Mouse (Mus musculus) right cerebral cortex, adult 18-20 months (tissue): ENCODE measurements at regions not wholly inside any gene's neighbourhood (a gene's known extent, or its start where the extent isn't known, plus 50 kb on each side); places are given as distances from the start of the nearest gene placed in this dataset.

Experiments
- DNase-seq: peaks from one replicate; pipeline ENCODE4 v3.0.0; 2022; ENCODE audit warnings: mixed read lengths

DNA sequence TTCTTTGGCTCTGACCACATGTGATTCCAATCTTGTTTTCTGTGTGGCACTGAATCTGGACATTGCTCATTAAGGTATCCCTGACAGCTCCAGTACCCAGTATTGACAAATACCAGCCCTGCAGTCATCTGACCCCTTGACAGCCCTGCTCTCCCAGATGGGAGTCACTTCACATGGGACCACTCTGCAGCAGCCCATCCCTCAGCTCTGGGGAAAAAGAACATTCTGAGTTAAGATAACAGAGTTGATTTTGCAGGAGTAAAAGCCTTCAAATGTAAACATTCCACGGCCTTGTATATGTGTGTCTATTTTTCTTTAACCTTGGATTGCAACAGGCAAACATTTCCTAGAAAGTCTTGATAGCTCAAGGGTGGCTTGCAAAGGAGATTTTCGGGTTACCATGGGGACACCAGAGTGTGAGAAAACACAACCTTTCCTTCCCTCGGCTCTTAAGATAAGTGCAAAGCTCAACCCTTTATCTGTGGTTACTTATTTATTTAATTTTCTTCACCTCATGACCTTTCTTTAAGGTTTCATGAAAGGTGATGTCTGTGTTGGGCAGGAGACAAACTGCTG is 444.4 kb upstream of the Sox11 start:
- DNase-seq = no peak

DNA sequence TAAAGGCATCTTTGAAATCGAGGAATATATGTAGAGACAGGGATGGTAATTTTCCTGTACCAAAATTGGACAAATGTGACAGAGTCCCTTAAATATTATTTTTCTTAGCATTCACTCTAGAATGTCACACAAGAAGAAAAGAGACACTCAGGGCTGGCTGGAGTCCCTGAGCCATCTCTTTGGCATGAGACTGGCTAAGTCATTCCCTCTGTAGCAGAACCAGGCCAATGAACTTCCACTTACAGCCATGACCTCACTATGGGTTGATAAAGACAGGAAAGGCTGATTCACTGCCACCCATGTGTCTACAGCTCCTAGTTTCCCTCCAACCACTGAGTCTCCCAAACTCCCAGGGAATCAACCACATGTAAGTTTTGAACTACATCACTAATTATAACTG is 438.4 kb upstream of the Sox11 start:
- DNase-seq = no peak

DNA sequence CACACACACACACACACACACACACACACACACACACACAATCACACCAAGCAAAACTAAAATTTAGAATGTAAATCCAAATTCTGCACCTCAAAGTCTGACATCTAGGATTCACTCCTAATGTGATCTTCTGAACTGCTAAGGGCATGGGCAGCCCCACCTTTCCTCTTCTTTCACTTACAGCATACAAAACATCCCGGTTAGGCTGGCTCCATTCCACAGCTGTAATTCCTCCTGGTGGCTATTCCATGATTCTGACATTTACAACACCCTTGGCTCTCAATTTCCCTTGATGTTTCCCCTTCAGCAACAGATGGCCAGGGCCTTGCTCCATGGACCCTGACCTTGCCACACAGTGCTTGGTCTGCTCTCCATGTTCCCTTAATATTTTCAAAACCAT is 423.6 kb upstream of the Sox11 start:
- DNase-seq = no peak

DNA sequence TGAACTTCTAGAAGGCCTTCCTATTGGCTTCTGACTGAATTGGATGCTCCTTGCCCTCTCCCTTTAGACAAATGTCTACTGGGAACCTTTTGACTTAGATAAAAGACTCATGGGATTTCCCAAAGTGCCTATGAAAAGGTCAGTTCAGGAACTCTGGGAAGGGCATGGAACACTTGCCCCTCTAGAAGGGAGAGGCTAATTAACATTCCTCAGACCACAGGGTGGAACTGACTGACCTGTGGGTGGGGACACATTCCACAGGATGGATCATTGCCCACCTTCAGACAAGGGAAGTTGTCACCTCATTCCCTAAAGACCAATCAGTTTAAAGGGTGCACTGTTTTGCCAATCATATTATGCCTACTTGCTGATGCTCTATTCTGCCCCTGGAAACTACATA is 416.6 kb upstream of the Sox11 start:
- DNase-seq = no peak

DNA sequence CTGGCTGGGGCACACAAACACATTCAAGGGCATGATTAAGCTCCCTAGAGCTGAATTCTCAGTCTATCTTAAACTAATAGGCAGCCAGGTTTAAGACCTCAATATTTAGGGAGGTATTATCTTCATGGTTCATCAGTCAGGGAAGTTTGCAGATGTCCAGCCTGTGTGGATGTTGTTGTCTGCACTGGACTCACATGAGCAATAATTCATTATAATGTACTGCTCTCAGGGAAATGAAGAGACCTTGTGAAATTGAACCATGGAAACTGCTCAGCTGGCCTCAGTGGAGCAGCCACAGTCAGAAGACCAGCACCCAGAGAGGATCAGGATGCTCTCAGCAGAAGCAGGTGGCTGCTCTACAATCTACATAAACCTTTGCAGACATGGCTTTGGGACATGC is 415.3 kb upstream of the Sox11 start:
- no peak for DNase-seq

DNA sequence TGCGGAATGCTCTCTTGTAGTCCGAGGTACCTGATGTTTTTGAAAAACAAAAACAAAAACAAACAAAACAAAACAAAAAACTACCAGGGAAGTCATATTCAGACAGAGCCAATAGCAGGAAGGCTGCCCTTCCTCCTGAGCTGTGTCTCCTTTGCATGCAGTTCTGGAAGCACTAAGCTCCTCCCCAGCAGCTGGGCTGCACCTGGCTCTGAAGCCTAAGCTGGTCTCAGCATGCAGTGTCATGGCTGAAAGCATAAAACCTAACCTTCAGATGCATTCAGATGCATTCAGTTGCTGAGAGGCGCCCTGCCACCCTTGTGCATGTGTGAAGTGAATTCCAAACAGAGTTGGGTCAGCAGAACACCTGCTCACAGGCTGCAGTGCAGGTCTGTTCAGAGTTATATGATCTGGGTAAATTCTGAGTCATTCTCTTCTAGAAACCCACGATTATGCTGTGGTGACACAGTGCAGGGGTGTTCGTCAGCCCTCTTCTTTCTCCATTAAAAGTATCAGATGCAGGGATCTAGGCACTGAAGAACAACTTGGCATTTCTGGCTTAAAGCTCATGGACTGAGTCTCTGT is 382.3 kb upstream of the Sox11 start:
- no peak for DNase-seq

DNA sequence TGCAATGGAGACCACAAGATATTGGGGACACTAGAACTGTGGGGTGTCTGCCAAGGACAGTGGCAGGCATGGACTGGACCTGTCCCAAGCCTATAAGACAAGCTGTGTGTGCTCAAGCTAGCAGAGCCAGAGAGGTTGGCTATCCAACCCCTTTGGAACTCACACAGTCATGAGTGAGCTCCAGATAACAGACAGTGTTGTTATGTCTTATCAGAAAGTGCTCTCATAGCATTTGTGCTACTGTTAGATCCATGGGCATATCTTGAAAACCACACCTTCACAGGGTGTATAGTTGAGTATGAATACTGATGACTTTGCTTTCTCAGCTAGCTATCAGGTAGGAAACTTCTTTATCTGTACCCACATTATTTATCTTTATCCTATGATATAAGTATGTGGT is 338.1 kb upstream of the Sox11 start:
- DNase-seq = no peak

DNA sequence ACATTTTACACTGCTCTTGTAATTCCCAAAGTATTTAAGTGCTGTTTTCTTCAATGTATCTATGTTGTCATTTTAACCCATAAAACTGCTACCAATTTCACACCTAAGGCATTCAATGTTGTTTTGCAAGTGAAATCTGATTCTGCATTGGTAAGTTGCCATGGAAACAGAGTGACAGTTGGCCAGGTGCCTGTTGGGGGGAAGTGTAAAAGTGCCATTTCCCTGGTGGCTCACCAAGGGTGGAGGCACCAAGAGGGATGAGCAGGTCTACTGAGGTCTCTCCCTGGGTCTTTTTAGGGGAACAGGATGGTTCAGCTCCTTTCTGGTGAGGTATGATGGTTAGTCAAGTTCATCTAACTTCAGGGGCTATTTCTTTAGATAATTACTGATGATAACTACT is 331.0 kb upstream of the Sox11 start:
- DNase-seq = no peak

DNA sequence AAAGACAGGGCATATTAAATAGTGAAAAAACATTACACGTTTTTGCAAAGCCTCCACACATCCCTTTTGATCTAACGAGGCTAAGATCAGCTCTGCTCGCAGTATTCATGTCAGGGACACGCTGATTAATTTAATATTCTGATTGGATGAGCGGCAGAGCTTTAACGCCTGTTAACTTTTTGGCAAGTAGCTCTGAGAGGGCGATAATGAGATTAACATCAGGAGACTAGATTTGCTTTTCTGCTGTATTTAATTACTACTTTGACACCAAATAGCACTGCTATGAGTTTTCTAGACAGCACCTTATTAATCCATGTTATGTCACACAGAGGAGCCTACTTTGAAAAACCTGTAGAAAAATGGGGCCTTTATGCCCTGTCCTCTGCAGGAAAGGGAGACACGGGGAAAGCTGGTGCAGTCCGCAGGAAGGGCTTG is 328.3 kb upstream of the Sox11 start:
- no peak for DNase-seq

DNA sequence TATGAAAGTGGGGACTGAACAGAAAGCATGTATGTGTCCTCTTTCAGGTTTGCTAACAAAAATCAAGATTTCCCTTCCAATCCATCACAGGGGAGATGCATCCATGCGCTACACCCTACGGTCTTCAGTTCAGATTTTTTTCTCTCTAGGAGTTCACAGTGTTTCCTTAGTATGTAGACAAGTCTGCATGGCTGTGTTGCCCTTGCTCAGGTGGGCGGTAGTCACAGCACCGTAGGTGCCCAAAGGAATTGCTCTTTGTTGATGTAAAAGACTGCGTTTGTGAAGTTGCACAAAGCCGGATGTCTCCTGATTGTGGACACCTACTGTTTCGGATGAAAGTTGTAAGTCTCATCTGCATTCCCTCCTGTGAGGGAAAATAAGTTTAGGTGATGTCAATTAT is 327.8 kb upstream of the Sox11 start:
- DNase-seq = no peak

DNA sequence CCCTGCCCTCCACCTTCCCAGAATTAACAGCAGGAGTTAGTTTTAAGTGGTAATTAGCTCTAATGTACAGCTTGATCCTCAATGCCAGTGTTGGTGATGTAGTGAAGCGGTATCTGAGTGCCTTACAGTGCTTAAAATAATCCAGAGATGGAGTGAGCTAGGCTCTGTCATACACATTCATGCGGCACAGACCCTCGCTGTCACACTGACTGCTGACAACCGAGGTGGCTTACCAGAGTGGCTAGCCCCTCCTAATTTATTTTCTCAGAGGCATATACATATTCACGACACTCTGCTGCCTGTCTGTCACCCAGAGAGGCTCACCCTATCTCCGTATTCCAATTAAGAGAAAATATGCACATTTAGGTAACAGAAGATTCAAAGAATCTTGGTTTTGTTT is 327.2 kb upstream of the Sox11 start:
- no peak for DNase-seq

DNA sequence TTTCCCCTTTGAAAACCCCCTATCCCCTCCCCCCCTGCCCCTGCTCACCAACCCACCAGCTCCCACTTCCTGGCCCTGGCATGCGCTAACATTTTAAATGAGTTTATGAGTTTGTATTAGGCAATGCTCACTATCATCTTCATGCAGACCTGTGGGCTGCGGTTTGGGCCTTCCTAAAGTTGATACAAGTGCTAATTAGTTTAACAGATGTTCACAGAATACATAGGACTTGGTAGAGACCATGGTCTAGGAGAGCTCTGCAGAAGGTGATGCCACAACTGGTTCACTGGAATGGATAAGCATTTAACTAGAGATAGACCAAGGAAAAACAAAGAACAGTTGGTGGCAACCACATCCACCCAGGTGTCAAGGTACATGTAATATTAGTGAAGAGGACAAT is 324.1 kb upstream of the Sox11 start:
- no peak for DNase-seq

DNA sequence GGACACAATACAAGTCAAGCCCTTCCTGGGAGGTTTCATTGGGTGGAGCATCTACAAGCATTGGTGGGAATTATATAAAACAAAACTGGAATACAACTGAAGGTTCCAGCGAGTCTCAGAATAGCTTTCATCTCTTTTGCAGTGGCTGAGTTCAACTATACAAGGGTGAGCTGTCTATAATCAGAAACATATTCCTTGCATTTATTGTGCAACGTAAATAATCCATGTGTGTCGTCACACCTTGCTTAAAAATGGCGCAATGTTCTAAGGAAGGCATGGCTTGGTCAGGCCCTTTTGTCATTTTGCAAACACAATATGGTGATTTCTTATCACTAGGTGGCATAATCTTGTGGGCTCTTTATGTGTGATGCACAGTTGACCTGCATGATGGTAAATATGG is 320.8 kb upstream of the Sox11 start:
- no peak for DNase-seq

DNA sequence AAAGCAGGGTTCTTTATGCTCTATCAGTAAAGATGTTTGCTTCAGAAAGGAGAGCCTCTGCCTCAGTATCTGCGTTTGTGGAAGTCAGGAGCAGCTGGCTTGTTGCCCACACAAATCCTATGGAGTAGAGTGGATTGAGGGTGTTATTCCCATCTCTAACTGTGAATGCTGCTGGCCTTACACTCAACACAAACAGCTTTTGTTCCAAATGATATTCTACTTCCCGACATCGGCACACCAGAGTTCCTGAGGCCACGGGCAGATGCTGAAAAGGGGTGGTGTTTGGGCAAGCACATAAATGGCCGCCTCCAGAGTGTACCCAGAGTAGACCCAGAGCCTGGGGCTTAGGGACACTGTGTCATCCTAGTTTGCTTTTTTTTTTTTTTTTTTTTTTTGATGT is 320.3 kb upstream of the Sox11 start:
- no peak for DNase-seq

DNA sequence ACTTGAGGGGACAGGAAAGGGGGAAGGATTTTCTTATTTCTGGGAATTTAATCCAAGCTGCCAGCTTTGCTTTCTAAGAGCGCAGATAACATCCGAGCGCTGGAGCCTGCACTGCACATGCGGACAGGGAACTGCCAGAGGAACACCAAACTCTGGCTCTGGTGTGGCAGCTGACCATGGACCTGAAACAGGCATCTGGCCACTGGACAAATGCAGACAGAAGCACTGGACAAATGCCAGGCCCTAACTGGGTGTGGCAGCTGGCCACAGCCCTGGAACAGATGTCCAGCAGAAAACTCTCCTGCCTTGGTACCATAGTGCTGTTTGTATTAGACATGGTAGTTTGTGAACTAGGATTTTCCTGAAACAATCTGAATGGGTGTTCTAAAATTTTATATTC is 315.2 kb upstream of the Sox11 start:
- no peak for DNase-seq

DNA sequence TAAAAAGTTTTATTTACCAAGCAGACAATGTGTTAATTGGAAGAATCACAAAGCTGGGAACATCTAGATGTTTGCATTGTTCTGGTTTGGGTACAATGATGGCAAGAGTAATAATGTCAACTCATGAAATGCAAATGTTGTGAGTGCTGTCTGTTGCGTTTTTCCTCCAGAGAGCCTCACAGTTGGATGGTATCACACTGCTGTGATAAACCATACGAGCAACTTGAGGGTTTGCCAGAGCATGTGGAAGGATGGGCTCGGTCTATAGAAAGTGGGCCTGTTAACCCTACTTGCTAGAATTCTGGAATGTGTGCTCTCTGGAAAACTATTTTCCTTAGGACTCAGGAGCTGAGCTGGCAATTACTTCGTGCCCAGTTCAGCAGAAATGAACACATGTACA is 311.2 kb upstream of the Sox11 start:
- DNase-seq = no peak

DNA sequence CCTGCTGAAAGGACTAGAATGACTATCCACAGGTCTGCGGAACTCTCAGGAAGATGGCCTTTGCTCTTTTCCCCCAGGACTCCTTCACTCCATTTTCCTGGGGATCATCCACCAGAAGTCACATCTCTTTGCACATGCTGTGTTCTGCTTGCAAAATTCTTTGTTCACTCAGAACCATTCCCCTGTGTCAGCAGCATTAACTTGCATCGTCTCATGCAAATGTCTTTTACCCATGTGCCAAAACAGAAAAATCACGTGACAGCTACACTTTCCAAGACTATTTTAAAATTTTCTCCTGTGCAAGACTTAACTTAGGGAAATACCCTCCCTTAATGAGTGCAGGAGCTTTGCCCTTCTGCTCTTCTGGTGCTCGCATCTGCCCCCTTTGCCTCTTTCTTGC is 306.2 kb upstream of the Sox11 start:
- DNase-seq = no peak

DNA sequence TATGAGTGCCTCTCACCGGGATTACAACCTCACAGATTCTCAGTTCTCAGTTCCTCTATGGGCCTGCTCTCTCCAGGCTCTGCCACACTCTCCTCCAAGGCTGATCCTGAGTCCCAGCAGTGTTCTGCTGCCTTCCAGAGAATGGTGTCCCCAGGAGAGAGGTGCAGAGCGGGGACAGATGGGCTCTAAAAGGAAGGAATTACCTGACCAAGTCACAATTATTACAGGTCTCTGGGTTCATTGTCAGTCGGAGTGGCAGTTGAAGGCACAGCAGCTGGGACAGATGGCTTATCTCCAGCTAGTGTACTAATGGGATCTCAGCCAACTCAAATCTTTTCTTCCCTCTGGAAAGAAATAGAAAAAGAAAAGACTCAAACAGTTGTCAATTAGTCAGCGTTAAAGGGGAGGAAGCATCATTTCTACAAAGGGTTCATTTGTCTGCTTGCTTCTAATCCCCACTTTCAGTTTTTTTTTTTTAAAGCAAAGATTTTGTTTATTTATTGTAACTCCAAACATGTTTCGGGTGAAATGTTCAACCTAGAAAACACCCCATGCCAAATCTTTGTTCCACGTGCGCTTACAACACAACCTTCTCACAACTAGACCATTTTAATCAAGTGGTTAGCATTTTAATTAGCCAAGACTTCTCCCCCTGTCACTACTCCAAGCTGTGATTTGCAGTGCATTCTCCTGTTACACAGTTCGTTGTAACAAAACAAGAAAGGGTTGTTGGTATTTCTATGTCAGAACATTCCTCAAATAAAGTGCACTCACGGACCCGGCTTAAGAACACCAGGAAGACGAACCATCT is 304.3 kb upstream of the Sox11 start:
- no peak for DNase-seq

DNA sequence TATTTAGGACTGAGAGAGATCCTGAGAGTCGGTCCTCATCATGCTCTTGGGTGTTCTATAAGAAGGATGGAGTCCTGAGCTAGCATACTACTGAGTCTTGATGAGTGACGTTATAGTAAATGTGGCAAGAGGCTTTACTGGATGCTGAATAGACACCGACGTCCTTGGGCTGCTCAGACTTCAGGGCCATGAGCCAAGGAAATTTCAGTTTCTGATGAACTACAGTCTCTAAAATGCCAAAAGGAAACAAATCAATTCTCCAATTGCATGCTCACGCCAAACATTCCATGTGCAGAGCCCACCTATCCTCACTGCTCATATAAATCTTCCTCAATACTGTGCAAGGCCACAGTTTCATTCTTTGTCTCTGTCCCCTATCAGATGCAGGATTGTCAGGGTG is 277.2 kb upstream of the Sox11 start:
- DNase-seq = no peak

DNA sequence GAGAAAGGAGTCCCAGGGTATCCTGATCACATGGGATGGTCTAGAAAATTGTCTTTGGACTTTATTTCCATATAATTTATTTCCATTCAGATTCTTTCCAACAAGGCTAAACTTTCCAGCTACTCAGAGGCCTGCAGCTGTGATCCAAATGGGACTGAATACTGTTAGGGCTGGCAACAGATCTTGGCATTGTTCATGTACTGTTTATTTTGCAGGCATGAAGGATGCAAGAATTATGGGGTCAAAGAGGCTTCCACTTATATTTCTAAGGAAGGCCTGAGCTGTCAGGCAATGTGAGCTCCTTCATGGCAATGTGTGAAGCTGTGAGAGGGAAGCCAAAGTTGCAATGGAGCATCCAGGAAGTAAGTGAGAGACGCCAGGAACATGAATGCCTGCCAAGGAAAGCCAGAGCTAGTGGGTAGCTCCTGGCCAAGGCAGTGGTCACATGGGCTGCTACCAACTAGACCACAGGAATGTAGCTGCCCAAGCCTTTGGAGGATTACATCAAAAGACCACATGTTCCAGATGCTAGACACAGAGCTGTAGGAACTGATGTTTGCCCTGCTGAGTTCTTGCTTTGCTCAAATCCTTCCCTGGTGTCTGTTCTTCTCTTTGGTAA is 261.8 kb upstream of the Sox11 start:
- DNase-seq = no peak

DNA sequence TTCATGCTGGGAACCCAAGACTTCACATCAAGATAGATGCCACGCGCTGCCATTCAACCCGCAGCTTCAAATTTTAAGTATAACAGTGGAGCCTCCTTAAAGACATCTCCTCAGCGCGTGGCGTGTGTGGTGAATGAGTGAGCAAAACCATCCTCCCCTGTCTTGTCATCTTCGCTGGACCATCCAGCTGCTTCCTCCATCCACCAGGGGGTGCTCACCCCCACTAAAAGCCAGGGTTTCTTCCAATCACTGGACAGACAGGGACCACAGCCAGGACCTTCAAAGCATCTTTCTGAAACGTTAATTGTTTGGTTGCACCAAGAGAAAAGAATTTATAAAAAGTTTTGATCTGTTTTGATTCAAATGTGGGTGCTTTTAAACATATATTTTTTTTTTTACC is 256.8 kb upstream of the Sox11 start:
- peak; percentile 64 for DNase-seq

DNA sequence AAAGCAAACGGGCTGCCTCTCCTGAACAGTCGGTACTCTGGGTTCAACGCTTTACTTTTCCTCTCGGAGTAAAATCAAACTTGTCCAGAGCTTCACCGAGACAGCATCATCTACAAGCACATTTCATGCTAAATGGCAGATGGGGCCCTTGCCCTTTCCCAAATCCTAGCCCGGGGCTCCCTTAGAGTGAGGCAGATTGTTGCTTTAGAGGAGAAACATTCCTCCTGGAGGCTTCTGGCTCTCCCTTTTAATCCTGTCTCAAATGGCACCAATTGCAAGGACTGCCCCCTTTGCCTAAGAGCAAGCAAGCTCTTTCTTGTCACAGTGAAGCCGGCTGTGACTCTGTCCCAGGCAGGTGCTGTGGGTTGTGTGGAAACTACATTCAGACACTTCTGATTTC is 255.5 kb upstream of the Sox11 start:
- DNase-seq = no peak

DNA sequence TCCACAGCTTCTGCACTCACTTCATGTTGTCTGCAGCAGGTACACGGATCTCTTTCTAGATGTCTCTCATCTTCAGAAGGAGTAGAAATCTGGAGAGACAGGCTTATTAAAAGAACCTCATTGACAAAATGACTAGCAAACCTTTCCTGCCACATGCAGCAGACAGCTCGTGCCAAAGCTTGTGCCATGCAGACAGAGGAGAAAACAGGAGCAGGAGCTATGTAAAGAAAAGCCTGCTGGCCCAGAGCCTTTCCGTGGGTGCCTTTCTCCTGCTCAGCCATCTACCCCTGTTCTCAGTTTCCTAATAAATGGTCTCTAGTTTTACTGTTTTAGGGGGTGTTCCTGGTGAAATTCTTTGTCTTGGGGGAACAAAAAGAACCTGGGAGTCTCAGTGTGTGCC is 254.9 kb upstream of the Sox11 start:
- no peak for DNase-seq

DNA sequence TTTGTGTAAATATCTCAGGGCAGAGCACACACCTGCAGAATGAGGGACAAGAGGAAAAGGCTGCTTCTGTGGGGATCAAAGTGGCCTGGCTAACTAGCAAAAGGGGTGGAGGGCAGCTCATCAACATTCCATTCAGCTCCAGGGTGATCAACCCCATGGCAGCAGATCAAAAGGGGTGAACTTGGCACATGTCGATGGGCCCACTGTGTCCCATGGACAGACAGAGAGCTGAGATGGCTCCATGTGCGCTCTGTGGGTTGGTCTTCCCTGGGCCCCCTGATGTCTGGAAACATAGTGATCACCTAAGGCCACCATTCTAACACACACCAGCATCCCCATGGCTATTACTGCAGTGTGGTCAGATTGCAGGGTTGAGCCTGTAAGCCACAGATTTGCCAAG is 253.2 kb upstream of the Sox11 start:
- DNase-seq = no peak
